Mouse (Mus musculus): ENCODE measurements around the gene Sarm1.

Sarm1 gene

GRCm38 (mm10) chr11:78512025-78512957 lies 14.7 kb upstream of the Sarm1 start, which contains the start of the genes Tmem199 and Poldip2:
Gene Tmem199, minus strand, starts transcription at chr11:78512172.
Gene Poldip2, plus strand, starts transcription at chr11:78512193.
- in situ Hi-C loops (cut with MboI, MseI): no loop called here

GRCm38 (mm10) chr11:78509148-78509547 lies 11.6 kb upstream of the Sarm1 start:
- in situ Hi-C loops (cut with MboI, MseI): no loop called here

- in situ Hi-C loops (cut with MboI, MseI): no loop called here
Measured at GRCm38 (mm10) chr11:78505430-78505829, 7.9 kb upstream of the Sarm1 start.

GRCm38 (mm10) chr11:78502909-78503650 lies 5.5 kb upstream of the Sarm1 start, which contains the start of gene Sebox:
Gene Sebox, plus strand, starts transcription at chr11:78503447.
- in situ Hi-C loops (cut with MboI, MseI): no loop called here

- in situ Hi-C loops (cut with MboI, MseI): no loop called here
Measured at GRCm38 (mm10) chr11:78501529-78501928, 4.0 kb upstream of the Sarm1 start.

- in situ Hi-C loops (cut with MboI, MseI): no loop called here
Measured at GRCm38 (mm10) chr11:78500623-78501202, 3.2 kb upstream of the Sarm1 start.

- in situ Hi-C loops (cut with MboI, MseI): no loop called here
Measured at GRCm38 (mm10) chr11:78499543-78499942, 2.0 kb upstream of the Sarm1 start.

GRCm38 (mm10) chr11:78499004-78499403 lies 1.4 kb upstream of the Sarm1 start, which contains the start of gene Vtn:
Gene Vtn, plus strand, starts transcription at chr11:78499091.
- in situ Hi-C loops (cut with MboI, MseI): no loop called here

- in situ Hi-C loops (cut with MboI, MseI): no loop called here
Measured at GRCm38 (mm10) chr11:78497071-78497541, 448 bp downstream of the Sarm1 start.

GRCm38 (mm10) chr11:78495904-78496303 lies 1.6 kb downstream of the Sarm1 start:
- in situ Hi-C loops (cut with MboI, MseI): no loop called here

- in situ Hi-C loops (cut with MboI, MseI): no loop called here
Measured at GRCm38 (mm10) chr11:78490781-78491241, 6.7 kb downstream of the Sarm1 start.

- in situ Hi-C loops (cut with MboI, MseI): no loop called here
Measured at GRCm38 (mm10) chr11:78488168-78488567, 9.4 kb downstream of the Sarm1 start.

- in situ Hi-C loops (cut with MboI, MseI): no loop called here
Measured at GRCm38 (mm10) chr11:78483639-78484038, 13.9 kb downstream of the Sarm1 start.

GRCm38 (mm10) chr11:78475289-78475688 lies 22.3 kb downstream of the Sarm1 start:
- in situ Hi-C loops (cut with MboI, MseI): no loop called here

GRCm38 (mm10) chr11:78471326-78472103 lies 26.0 kb downstream of the Sarm1 start:
- in situ Hi-C loops (cut with MboI, MseI): no loop called here

- in situ Hi-C loops (cut with MboI, MseI): no loop called here
Measured at GRCm38 (mm10) chr11:78467932-78468331, 29.6 kb downstream of the Sarm1 start.

GRCm38 (mm10) chr11:78467515-78467914 lies 30.0 kb downstream of the Sarm1 start:
- in situ Hi-C loops (cut with MboI, MseI): no loop called here

GRCm38 (mm10) chr11:78466242-78466912 lies 31.2 kb downstream of the Sarm1 start:
- in situ Hi-C loops (cut with MboI, MseI): no loop called here

GRCm38 (mm10) chr11:78465568-78466180 lies 31.9 kb downstream of the Sarm1 start, which contains the start of gene Slc46a1:
Gene Slc46a1, plus strand, starts transcription at chr11:78465697.
- in situ Hi-C loops (cut with MboI, MseI): no loop called here

GRCm38 (mm10) chr11:78465116-78465515 lies 32.4 kb downstream of the Sarm1 start:
- in situ Hi-C loops (cut with MboI, MseI): no loop called here

Measured in regulatory T cell (primary cell).